ENCODE assay signal across 21 mouse cellular contexts in the genomic region with DNA sequence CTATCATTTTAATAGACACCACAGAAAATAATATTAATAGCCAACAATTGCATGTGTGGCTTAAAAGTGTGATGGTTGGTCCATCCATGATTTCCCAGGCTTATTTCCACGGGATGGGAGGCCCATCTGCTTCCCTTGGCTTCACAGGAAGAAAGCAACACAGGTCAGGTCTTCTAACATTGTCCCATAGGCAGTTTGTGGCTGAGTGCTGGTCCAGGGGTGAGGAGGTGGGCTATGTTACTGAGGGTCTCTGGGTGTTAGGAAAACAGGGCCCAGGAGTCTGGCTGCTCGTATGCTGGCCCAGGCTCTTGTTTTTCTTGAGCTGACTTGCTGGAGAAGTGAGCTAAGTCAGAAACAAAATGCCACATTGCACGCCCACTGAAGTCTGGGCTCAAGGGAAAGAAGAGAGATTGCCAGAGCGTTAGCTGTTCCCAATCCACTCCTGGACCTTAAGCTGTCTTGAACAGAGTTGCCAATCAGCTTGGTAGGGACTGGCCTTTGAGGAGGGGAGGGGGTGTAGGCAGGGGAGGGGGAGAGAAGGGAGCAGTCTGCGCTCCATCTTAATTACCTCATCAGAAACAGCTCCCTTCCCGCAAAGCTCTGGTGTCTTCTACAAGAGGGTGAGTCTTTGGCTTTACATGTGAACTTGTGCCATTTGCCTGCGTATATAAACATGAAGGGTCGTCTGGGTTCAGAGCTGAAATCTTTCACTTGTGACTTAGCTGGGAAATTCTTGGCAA.
DNase-seq lines count a peak whose midpoint lies in the region; ATAC-seq lines count a peak whose summit lies in the region.
"Had no signal": no experiment of that assay in that cellular context is flagged by ENCODE, and none has a peak within 500 bp of the region (broad histone marks: within the 10 kb centered on the region; RNA-seq: fewer than 3 reads in every experiment).

No protein-coding gene starts in this region.

- no peak overlapping the region for H3K27ac ChIP-seq in lung, embryonic 16.5 days (ENCODE audit: low read length)
- no peak overlapping the region for H3K27ac ChIP-seq in kidney, embryonic 15.5 days
- H3K27ac ChIP-seq: embryonic facial prominence, embryonic 13.5 days; forebrain, embryonic 15.5 days; gastrocnemius, adult 2 months; hindbrain, embryonic 13.5 days; limb, embryonic 12.5 days; liver, embryonic 13.5 days; midbrain, embryonic 13.5 days; neural tube, embryonic 12.5 days had no signal

- no peaks in the 10 kb centered on the region for H3K27me3 ChIP-seq in lung, embryonic 16.5 days (ENCODE audit: control insufficient read depth, insufficient read depth, low read depth, low read length)
- no peaks in the 10 kb centered on the region for H3K27me3 ChIP-seq in kidney, embryonic 15.5 days
- H3K27me3 ChIP-seq: embryonic facial prominence, embryonic 13.5 days; forebrain, embryonic 15.5 days; heart, embryonic 12.5 days; hindbrain, embryonic 13.5 days; limb, embryonic 12.5 days; liver, embryonic 13.5 days; midbrain, embryonic 13.5 days; neural tube, embryonic 12.5 days had no signal

- DNase-seq in layer of hippocampus, adult 18-20 months (ENCODE audit: low spot score in 2 of 2), result peak; percentile 7 to 40
- no peak for DNase-seq in layer of hippocampus, adult 11-12 months (ENCODE audit: low spot score)
- DNase-seq in lung, postnatal 25 days (ENCODE audit: low spot score), result no peak
- DNase-seq in brain, adult 2 months (ENCODE audit: low read depth, low spot score), result peak; percentile 47
- peak; percentile 7 for DNase-seq in lung, postnatal 36 days
- DNase-seq: cerebellum, adult 9-11 months; gastrocnemius, adult 2 months; heart, postnatal 14 days; kidney, adult 2 months; kidney, postnatal 14 days; liver, embryonic 13.5 days had no signal

- no peaks in the 10 kb centered on the region for H3K9me3 ChIP-seq in lung, embryonic 16.5 days (ENCODE audit: control insufficient read depth, low read length)
- no peaks in the 10 kb centered on the region for H3K9me3 ChIP-seq in kidney, embryonic 15.5 days (replicated peaks)
- H3K9me3 ChIP-seq: embryonic facial prominence, embryonic 13.5 days; forebrain, embryonic 15.5 days; hindbrain, embryonic 13.5 days; liver, embryonic 13.5 days; midbrain, embryonic 13.5 days; neural tube, embryonic 12.5 days had no signal

- no peaks in the 10 kb centered on the region for H3K4me1 ChIP-seq in lung, embryonic 16.5 days (replicated peaks; ENCODE audit: control insufficient read depth, insufficient read depth, low read length)
- H3K4me1 ChIP-seq in kidney, embryonic 15.5 days, result no peaks in the 10 kb centered on the region
- H3K4me1 ChIP-seq: embryonic facial prominence, embryonic 13.5 days; forebrain, embryonic 15.5 days; heart, embryonic 12.5 days; hindbrain, embryonic 13.5 days; limb, embryonic 12.5 days; liver, embryonic 13.5 days; midbrain, embryonic 13.5 days; neural tube, embryonic 12.5 days had no signal

- no peak overlapping the region for H3K9ac ChIP-seq in lung, embryonic 16.5 days (ENCODE audit: low read length)
- no peak overlapping the region for H3K9ac ChIP-seq in kidney, embryonic 15.5 days
- H3K9ac ChIP-seq: embryonic facial prominence, embryonic 13.5 days; forebrain, embryonic 15.5 days; heart, embryonic 12.5 days; hindbrain, embryonic 13.5 days; limb, embryonic 12.5 days; liver, embryonic 13.5 days; midbrain, embryonic 13.5 days; neural tube, embryonic 12.5 days had no signal

- peak; percentile 83 for ATAC-seq in lung, embryonic 16.5 days (ENCODE audit: low read depth)
- no peak for ATAC-seq in kidney, embryonic 15.5 days (replicated peaks; ENCODE audit: low FRiP score)
- ATAC-seq: forebrain, embryonic 15.5 days; inflammation-experienced regulatory T-cells, adult 6 months; midbrain, embryonic 13.5 days had no signal

- H3K4me3 ChIP-seq in lung, embryonic 16.5 days (ENCODE audit: low read length), result no peak overlapping the region
- H3K4me3 ChIP-seq in kidney, embryonic 15.5 days (replicated peaks), result no peak overlapping the region
- H3K4me3 ChIP-seq: embryonic facial prominence, embryonic 13.5 days; forebrain, embryonic 15.5 days; gastrocnemius, adult 2 months; heart, embryonic 12.5 days; hindbrain, embryonic 13.5 days; limb, embryonic 12.5 days; liver, embryonic 13.5 days; midbrain, embryonic 13.5 days; neural tube, embryonic 12.5 days had no signal

- 51% methylated on average over 8 of the region's 8 CpGs for WGBS in lung, embryonic 16.5 days
- 55% methylated on average over 8 of the region's 8 CpGs for WGBS in kidney, embryonic 15.5 days

- no peak overlapping the region for H3K4me2 ChIP-seq in lung, embryonic 16.5 days (ENCODE audit: low read depth, low read length)
- no peak overlapping the region for H3K4me2 ChIP-seq in kidney, embryonic 15.5 days
- H3K4me2 ChIP-seq: embryonic facial prominence, embryonic 13.5 days; forebrain, embryonic 15.5 days; heart, embryonic 12.5 days; hindbrain, embryonic 13.5 days; limb, embryonic 12.5 days; liver, embryonic 13.5 days; midbrain, embryonic 13.5 days; neural tube, embryonic 12.5 days had no signal

- no peaks in the 10 kb centered on the region for H3K36me3 ChIP-seq in lung, embryonic 16.5 days (ENCODE audit: control insufficient read depth, insufficient read depth, low read length)
- no peaks in the 10 kb centered on the region for H3K36me3 ChIP-seq in kidney, embryonic 15.5 days
- H3K36me3 ChIP-seq: embryonic facial prominence, embryonic 13.5 days; forebrain, embryonic 15.5 days; heart, embryonic 12.5 days; hindbrain, embryonic 13.5 days; limb, embryonic 12.5 days; liver, embryonic 13.5 days; midbrain, embryonic 13.5 days; neural tube, embryonic 12.5 days had no signal

Comparison
In these comparisons a context has a peak if more than half of its experiments do, and no peak if none do; other contexts are left out.
1. DNase-seq: peak in layer of hippocampus, adult 18-20 months (2 of 2), brain, adult 2 months (single experiment) and lung, postnatal 36 days (single experiment); none in layer of hippocampus, adult 11-12 months (single experiment) and lung, postnatal 25 days (single experiment).